Mouse (Mus musculus): ENCODE results near the gene Kiss1. TPM values are rescaled to one million over a fixed set of nuclear protein-coding genes. Genes with fewer than 3 reads are reported as not detected.

Kiss1 gene
- total and polyA plus RNA-seq, 3 experiments = not detected

DNA sequence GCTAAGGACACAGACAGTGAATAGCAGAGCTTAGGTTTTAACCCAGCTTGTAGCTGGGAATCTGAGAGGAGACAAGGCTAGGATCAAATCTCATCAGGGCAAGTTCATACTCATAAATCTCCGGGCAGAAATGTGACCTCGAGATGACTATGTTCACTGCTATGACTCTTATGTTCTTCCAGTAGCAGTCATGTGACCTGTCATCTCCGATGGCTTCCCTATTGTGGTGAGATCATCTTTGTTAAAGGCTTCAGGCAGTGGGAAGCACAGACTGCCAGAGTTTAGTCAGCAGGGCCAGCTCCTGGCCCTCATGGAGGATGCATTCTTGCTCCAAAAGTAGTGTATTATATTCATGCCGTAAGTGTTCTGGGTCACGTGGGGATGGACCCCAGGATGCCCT lies 44.7 kb upstream of the Kiss1 start:
- Histone ChIP-seq H3K27ac (ENCODE audit: control insufficient read depth, low read depth, low read length) (no peak overlapping the region), H3K36me3 (ENCODE audit: control insufficient read depth in 1 of 2, insufficient read depth in 2 of 2, low read length in 2 of 2) (no peaks in the 10 kb centered on the region; a peak in 1 of 4 replicates), H3K9ac (ENCODE audit: control insufficient read depth, low read depth, low read length, poor library complexity, severe bottlenecking) (no peak overlapping the region), H3K27me3 (ENCODE audit: control insufficient read depth in 1 of 2, insufficient read depth in 2 of 2, low read length in 2 of 2) (no peaks in the 10 kb centered on the region), H3K4me3 (ENCODE audit: control insufficient read depth in 1 of 2, insufficient read depth in 1 of 2, low read depth in 2 of 2, low read length in 2 of 2) (no peak overlapping the region), H3K79me2 (ENCODE audit: control insufficient read depth, insufficient read depth, low read length, poor library complexity) (no peaks in the 10 kb centered on the region), H3K9me3 (replicated peaks; ENCODE audit: insufficient read depth, low read length) (no peaks in the 10 kb centered on the region), H3K4me1 (ENCODE audit: control insufficient read depth in 1 of 2, insufficient read depth in 2 of 2, low read length in 2 of 2) (no peaks in the 10 kb centered on the region)
- no peak for DNase-seq (ENCODE audit: low read depth, low spot score)
- TF ChIP-seq USF1 (IDR thresholded peaks at IDR 0.05; ENCODE audit: low read depth, low read length) (0 out of 2 replicates have a peak, but pooled peaks have one; percentile 28), CHD2 (IDR thresholded peaks at IDR 0.05; ENCODE audit: low read length) (no peak), MAX (IDR thresholded peaks at IDR 0.05; ENCODE audit: low read length) (no peak), E2F4 (IDR thresholded peaks at IDR 0.05; ENCODE audit: borderline replicate concordance, low read depth, low read length) (no peak), RAD21 (IDR thresholded peaks at IDR 0.05; ENCODE audit: low read depth, low read length) (no peak)

DNA sequence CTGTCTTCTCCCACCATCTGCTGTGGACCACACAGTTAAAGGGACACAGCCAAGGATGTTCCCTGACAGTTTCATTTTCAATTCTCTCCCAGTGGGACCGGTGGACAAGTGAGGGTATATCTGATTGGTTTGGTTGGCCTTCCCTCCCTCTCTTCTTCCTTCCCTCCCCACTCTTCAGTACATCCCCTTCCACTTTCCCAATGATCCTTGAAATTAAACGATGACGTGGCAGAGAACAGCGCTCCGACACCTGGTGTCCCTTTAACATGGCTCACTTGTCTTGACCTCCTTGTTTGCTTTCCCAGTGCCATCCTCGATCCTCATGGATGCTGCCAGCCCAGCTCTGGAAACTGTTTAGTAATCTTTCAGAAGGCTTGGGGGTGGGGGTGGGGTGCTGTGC lies 43.1 kb upstream of the Kiss1 start:
- Histone ChIP-seq H3K27ac (ENCODE audit: control insufficient read depth, low read depth, low read length) (no peak overlapping the region), H3K9me3 (replicated peaks; ENCODE audit: insufficient read depth, low read length) (no peaks in the 10 kb centered on the region), H3K27me3 (ENCODE audit: control insufficient read depth in 1 of 2, insufficient read depth in 2 of 2, low read length in 2 of 2) (no peaks in the 10 kb centered on the region), H3K4me1 (ENCODE audit: control insufficient read depth in 1 of 2, insufficient read depth in 2 of 2, low read length in 2 of 2) (no peaks in the 10 kb centered on the region), H3K4me3 (ENCODE audit: control insufficient read depth in 1 of 2, insufficient read depth in 1 of 2, low read depth in 2 of 2, low read length in 2 of 2) (no peak overlapping the region), H3K9ac (ENCODE audit: control insufficient read depth, low read depth, low read length, poor library complexity, severe bottlenecking) (no peak overlapping the region), H3K36me3 (ENCODE audit: control insufficient read depth in 1 of 2, insufficient read depth in 2 of 2, low read length in 2 of 2) (no peaks in the 10 kb centered on the region; a peak in 1 of 4 replicates), H3K79me2 (ENCODE audit: control insufficient read depth, insufficient read depth, low read length, poor library complexity) (no peaks in the 10 kb centered on the region)
- no peak for DNase-seq (ENCODE audit: low read depth, low spot score)
- TF ChIP-seq CHD2 (IDR thresholded peaks at IDR 0.05; ENCODE audit: low read length) (no peak), E2F4 (IDR thresholded peaks at IDR 0.05; ENCODE audit: borderline replicate concordance, low read depth, low read length) (no peak), NELFE (IDR thresholded peaks at IDR 0.05; ENCODE audit: low read depth, low read length) (no peak), NRF1 (IDR thresholded peaks at IDR 0.05; ENCODE audit: insufficient read depth, low read depth, low read length, poor library complexity, severe bottlenecking) (no peak), TCF12 (IDR thresholded peaks at IDR 0.05; ENCODE audit: low read depth, low read length) (no peak), UBTF (IDR thresholded peaks at IDR 0.05; ENCODE audit: borderline replicate concordance, insufficient read depth, low read depth, low read length) (no peak), POLR2A (IDR thresholded peaks at IDR 0.05; ENCODE audit: control insufficient read depth in 1 of 2, insufficient read depth in 1 of 2, low read depth in 1 of 2, low read length in 2 of 2, poor library complexity in 1 of 2) (no peak), RAD21 (IDR thresholded peaks at IDR 0.05; ENCODE audit: low read depth, low read length) (no peak), EP300 (IDR thresholded peaks at IDR 0.05; ENCODE audit: low read depth in 1 of 2, low read length in 2 of 2) (no peak), MYC (IDR thresholded peaks at IDR 0.05; ENCODE audit: low read depth, low read length) (no peak), TAL1 (IDR thresholded peaks at IDR 0.05; ENCODE audit: low read length) (no peak), ZMIZ1 (IDR thresholded peaks at IDR 0.05; ENCODE audit: low read depth, low read length) (no peak), RCOR1 (IDR thresholded peaks at IDR 0.05; ENCODE audit: low read depth, low read length) (no peak), HCFC1 (IDR thresholded peaks at IDR 0.05; ENCODE audit: low read depth, low read length) (no peak)
